Mouse (Mus musculus) layer of hippocampus, adult 9-10 months (tissue): ENCODE results near the gene Tbx18.

Experiments
- DNase-seq: peaks from one replicate; pipeline ENCODE4 v3.0.0; 2022; ENCODE audit warnings: low spot score

Tbx18 gene

DNA sequence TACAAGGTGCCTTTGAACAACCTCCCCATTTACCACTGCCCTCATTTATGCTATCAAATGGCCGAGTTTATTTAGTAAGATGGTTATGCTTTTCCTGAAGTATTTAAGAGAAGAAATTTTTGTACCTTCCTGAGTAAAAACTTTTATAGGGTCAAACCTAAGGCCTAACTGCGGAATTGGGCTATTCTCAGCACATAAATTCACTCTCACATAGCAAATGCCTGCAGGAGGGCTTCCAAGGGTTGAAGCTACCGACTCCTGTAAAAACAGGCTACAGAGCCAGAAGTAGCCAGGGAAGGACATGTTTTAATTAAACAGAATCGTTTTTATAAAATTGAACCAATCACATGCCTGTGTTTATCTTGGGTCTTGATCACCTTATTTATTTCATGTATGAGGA, 20.7 kb downstream of the Tbx18 start:
- DNase-seq, result no peak

- DNase-seq, result peak; percentile 25
These were observed 22.9 kb downstream of the Tbx18 start for GRCm38 (mm10) chr9:87708151-87708550.

DNA sequence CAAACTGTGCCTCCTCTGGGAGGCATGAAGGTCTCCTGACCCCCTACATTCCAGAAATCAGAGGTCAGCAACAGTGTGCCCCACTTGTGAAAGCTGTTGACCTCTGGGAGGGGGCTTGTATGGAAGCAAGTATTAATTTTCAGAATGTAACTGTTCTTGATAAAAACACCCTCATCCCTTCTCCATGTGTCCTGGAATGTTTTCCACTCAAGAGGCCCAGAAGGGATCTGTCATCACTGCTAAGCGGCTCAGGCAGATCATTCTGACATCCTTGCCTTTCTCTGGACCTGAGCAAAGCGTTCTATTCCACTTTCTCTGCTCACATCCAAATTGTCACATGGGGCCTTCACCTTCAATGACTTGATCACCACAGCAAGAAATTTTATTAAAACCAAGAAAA, 28.8 kb downstream of the Tbx18 start:
- DNase-seq, result no peak

DNA sequence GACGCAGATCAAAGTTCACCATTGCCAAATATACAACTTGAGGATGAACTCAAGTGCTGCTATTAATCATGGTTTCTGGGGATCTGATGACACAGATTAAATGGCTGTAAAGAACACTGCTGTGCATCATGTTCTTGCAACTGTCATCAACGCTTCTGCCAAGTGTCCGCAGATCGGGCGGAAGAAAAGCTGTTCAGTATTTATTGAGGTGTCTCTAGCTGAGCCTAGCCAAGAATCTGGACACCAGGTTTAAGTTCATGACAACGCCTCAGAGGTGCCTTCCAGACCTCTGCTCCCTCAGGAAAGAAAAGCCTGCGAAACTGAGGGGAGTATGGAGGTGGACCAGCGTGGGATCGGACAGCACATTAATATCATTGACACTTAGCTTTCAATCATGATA, 44.1 kb downstream of the Tbx18 start:
- DNase-seq, result no peak

DNA sequence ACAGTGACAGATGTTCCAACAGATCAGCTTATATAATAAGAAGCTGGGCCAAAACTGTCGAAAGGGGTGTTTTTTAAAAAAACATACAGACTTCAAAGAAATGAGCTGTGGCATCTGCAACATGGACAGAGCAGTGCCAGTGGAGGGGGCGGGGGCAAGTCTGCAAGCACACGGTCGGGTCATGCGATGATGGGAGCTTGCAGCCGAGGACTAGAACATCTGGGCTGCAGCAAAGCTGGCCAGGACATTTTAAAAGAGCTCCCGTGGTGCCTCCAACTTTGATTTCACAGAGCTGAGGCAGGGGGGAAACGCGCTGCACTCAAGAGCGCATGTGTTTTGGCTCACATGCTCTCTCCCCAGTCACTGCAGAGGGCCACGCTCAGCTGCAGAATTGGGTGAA, 48.8 kb downstream of the Tbx18 start:
- DNase-seq, result no peak
